8 mouse cellular contexts compared by ENCODE assay signal in genomic region chr13:58807629-58808363, GRCm38 (mm10). TPM values are rescaled to one million over a fixed set of nuclear protein-coding genes. Genes with fewer than 3 reads are reported as not detected.
DNase-seq lines count a peak whose midpoint lies in the region; ATAC-seq and TF ChIP-seq lines count a peak whose summit lies in the region.

No protein-coding gene starts in this region.

- H3K4me1 ChIP-seq in hindbrain, postnatal 0 days (ENCODE audit: insufficient read depth, low read length), result 0 out of 2 replicates have a peak, but pooled peaks cover 14% of the 10 kb centered on the region
- H3K4me1 ChIP-seq in limb, embryonic 10.5 days, result peaks cover 25% of the 10 kb centered on the region

- peak overlapping the region; percentile 82 for H3K4me3 ChIP-seq in hindbrain, postnatal 0 days (ENCODE audit: low read length)
- H3K4me3 ChIP-seq in limb, embryonic 10.5 days, result peak overlapping the region; percentile 65

- H3K27me3 ChIP-seq in hindbrain, postnatal 0 days (ENCODE audit: insufficient read depth, low read length), result no peaks in the 10 kb centered on the region
- H3K27me3 ChIP-seq in limb, embryonic 10.5 days (ENCODE audit: low read depth, poor library complexity, severe bottlenecking), result peaks cover 75% of the 10 kb centered on the region

- peak overlapping the region; percentile 98 for H3K27ac ChIP-seq in hindbrain, postnatal 0 days
- peak overlapping the region; percentile 69 for H3K27ac ChIP-seq in limb, embryonic 10.5 days

- peak overlapping the region; percentile 91 for H3K9ac ChIP-seq in hindbrain, postnatal 0 days (replicated peaks; ENCODE audit: low read length)

- no peaks in the 10 kb centered on the region for H3K36me3 ChIP-seq in hindbrain, postnatal 0 days (ENCODE audit: insufficient read depth, low read length)
- H3K36me3 ChIP-seq in limb, embryonic 10.5 days, result no peaks in the 10 kb centered on the region

- TF ChIP-seq CTCF in hindbrain, postnatal 0 days (IDR thresholded peaks at IDR 0.05; ENCODE audit: low read depth), result no peak

- peak overlapping the region; percentile 70 for H3K4me2 ChIP-seq in hindbrain, postnatal 0 days (ENCODE audit: low read depth, low read length)

- DNase-seq in heart, adult 11 months, result peak; percentile 88
- no peak for DNase-seq in heart, adult 9 months (ENCODE audit: low spot score in 2 of 2)
- peak; percentile 87 for DNase-seq in cerebellum, adult 9-10 months
- peak; percentile 91 to 94 for DNase-seq in frontal cortex, adult 2 months (ENCODE audit: extremely low spot score in 1 of 2, low spot score in 1 of 2)
- DNase-seq in hindbrain, postnatal 0 days (ENCODE audit: low spot score), result peak; percentile 90
- DNase-seq in limb, embryonic 10.5 days (ENCODE audit: low spot score), result peak; percentile 71
- peak; percentile 73 for DNase-seq in neural tube, embryonic 10.5 days (ENCODE audit: extremely low spot score, low spot score)
- no peak for DNase-seq in thymus, postnatal 25 days

- under 1% methylated on average over 46 of the region's 50 CpGs for WGBS in hindbrain, postnatal 0 days
- WGBS in limb, embryonic 10.5 days, result 0% methylated on average over 50 of the region's 50 CpGs

- H3K9me3 ChIP-seq in hindbrain, postnatal 0 days (ENCODE audit: low read length), result no peaks in the 10 kb centered on the region
- H3K9me3 ChIP-seq in limb, embryonic 10.5 days (replicated peaks), result no peaks in the 10 kb centered on the region

- ATAC-seq in hindbrain, postnatal 0 days, result peak; percentile 81

RNA-seq across cellular contexts. Expression of gene Ntrk2, which starts 1.4 kb away (rescaled TPM):
- 196 and 208 TPM in 2 replicates for polyA plus RNA-seq in frontal cortex, adult 2 months (2012; rRNA removed)
- total RNA-seq in hindbrain, postnatal 0 days (2014; rRNA removed), result 229 and 233 TPM in 2 replicates
- 158 and 160 TPM in 2 replicates for polyA plus RNA-seq in hindbrain, postnatal 0 days (2015; fragmentation: Nextera tagmentation; extraction: Ambion mirVana)
- polyA plus RNA-seq in limb, embryonic 10.5 days (2016; fragmentation: Nextera tagmentation; extraction: Ambion mirVana), result 2.4 and 5.7 TPM in 2 replicates

Comparison
In these comparisons a context has a peak if more than half of its experiments do, and no peak if none do; other contexts are left out.
1. DNase-seq: peak in heart, adult 11 months (single experiment), cerebellum, adult 9-10 months (single experiment), frontal cortex, adult 2 months (2 of 2), hindbrain, postnatal 0 days (single experiment), limb, embryonic 10.5 days (single experiment) and neural tube, embryonic 10.5 days (single experiment); none in heart, adult 9 months (0 of 2) and thymus, postnatal 25 days (single experiment).
2. RNA of gene Ntrk2, which starts 1.4 kb away (polyA plus RNA-seq): 196 to 208 TPM in frontal cortex, adult 2 months and 158 to 160 TPM in hindbrain, postnatal 0 days; 2.4 to 5.7 TPM in limb, embryonic 10.5 days; every median in the first group is over 10 times any median in the second.